Mouse (Mus musculus) heart, adult 9 months (tissue): ENCODE results near the gene Angel2.

Source experiments
- DNase-seq, 2 experiments: peaks; one replicate each; pipeline ENCODE4 v3.0.0; 2022; ENCODE audit warnings: low spot score in 2 of 2

The Angel2 gene

DNA sequence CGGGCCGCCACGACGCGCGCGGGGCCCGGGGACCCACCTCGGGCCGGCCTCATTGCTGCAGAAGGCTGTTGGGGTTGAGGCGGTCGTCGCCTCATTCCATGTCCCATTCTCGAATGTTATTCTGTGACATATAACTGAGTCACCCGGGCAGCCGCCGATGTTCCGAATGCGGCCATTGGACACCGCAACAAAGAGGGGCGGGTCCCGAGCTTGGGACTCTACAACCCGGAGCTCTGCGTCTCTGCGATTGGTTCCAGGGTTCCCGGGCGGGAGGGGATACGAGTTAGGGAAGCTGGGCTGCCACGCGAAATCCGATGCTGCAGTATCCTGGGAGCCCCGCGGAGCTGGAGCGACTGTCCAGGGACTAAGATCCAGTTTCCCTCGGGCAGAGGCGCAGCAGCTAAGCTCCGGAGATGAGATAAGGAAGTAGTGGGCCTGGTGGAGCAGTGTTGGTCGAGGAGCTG, 54.2 kb downstream of the Angel2 start, which contains the start of gene Vash2:
Gene Vash2 (minus strand): TSS at position 197 of the 464 bp plus-strand sequence.
- DNase-seq, result peak; percentile 79 to 82

DNA sequence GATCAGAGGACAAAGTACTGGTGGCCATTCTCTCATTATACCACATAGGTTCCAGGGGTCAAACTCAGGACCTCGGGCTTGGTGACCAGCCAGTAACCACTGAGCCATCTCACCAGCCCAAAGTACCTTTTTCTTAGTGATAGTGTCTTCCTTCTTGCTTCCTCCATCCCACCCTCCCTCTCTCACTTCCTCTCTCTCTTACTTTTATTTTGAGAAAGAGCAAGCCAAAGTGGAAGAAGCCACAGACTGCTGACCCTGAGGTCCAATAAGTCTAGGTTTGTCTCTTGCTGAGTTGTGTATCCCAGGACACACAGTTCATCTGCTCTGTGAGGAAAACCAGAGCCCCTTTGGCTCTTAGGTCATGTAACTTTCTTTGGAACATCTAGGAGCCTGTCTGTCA, 55.6 kb downstream of the Angel2 start:
- no peak for DNase-seq

DNA sequence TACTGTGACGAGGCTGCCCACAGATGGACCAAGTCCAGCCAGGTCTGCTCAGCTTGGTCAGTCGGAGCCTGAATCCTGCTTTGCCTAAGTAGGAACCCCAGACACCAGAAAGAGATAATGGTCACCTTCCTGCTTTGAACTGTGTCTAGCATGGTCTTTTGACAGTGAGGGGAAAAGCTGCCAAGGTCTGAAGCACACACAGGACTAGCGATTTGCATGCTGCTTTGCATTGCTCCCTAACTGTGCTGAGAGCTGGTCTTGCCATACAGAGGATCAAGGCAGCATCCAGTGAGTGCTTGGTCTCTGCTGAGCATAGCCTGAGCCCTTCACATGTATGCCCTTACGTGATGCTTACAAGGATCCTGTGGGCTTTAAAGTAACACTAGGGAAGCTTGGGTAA, 56.5 kb downstream of the Angel2 start:
- DNase-seq, result no peak

GRCm38 (mm10) chr1:190989437-190990082, 64.6 kb downstream of the Angel2 start:
- DNase-seq, result no peak

- DNase-seq, result peak; percentile 34 to 68
Observed at GRCm38 (mm10) chr1:190995548-190995947, 70.6 kb downstream of the Angel2 start.

DNA sequence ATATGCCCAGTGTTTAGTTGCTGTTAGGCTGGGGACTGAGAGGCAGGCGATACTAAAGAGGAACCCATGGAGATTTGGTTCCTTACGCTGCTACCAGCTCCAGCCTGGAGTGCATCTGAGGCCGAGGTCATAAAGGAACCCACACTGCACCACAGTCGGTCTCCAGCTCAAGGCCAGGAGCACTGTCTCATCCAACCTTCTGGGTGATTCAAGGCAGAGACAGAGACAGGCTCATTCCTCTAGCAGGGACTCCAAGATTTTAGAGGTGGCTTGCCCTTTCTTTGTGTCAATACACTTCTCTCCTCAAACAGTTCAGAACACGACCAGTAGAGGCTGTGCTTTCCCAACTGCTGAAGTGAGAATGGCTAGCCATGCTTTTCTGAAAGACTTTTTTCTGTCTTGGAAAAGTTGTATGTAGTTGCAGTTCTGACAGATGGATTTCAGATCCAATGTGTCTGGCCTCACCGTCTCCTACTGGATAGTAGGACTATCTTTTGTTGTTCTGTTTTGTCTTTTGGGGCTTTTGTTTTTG, 71.5 kb downstream of the Angel2 start:
- DNase-seq, result no peak
